Mouse (Mus musculus): Measurements from ENCODE around the gene Csad.
A peak's percentile ranks its signal among the peaks of the same experiment; 100 is the strongest.
"Not testable (repeated sequence)": the region's sequence is repeated elsewhere in the genome, so short reads cannot be mapped to it uniquely, and the experiment has no call there.

Gene Csad

DNA sequence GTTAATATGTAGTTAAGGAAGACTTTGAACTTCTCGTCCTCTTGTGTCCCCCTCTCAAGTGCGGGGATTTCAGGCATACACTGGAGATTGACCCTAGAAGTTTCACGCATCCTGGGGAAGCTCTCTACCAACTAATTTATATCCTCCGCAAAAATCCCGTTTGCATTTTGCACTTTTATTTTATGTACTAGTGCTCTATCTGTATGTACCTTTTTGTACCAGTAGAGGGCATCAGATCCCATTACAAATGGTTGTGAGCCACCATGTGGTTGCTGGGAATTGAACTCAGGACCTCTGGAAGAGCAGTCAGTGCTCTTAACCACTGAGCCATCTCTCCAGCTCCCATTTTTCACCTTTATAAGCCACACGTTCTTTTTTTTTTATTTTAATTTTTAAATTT lies 49.5 kb downstream of the Csad start:
- DNase-seq: not testable (repeated sequence)

DNA sequence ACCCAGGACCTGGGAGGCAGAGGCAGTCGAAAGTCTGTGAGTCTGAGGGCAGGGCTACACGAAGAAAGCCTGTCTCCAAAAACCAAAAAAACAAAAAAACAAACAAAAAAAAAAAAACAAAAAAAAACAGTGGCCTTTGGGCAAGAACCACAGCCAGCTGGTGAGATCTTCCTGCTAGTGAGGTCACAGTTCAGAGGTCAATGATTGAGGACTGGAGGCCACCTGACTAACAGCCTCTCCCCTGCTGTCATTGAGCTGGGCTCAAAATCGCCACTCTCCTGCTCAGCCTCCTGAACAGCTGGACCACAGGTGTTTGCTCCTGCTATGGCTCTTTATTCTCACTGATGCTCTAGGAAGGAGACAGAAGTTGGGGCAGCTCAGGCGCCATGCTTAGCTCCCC lies 51.9 kb downstream of the Csad start:
- DNase-seq: peak; percentile 59

DNA sequence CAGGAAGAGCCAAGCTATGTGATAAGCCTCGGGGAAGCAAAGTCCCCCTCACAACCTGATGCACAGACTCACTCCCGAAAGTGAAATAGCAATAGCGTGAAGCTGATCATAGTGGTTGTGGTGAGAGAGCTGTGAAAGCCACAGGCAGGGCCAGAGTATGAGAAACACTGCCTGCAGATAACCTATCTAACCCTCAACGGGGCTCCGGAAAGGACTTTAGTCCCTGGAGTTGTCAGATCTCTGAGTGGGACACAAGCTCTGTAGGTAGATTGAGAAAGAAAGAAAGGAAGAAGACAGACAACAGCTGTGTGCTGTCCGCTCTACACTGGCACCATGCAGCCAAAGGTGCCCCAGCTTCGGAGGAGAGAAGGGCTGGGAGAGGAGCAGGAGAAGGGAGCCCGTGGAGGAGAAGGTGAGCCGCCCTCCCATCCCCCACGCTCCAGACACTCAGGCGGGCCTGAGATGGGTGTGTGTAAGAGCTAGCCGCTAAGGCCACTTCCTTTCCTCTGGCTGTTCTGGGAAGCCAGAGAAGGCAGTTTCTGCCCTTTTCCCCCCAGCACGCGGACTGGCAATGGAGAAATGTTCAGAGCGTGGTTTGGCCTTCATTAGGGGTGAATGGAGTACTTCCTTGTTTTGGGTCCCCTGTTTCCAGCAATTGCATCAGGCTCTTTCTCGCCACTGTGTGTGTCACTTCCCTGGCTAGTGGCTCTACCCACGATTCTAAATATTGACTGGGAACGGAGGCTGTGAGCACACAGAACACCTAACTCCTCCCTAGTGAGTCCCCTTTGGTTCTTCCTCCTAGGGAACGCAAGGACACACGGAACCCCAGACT lies 54.0 kb downstream of the Csad start, which contains the start of gene Soat2:
Soat2 (plus strand) TSS at position 226 of the 835 bp plus-strand sequence.
- peak; percentile 42 for DNase-seq

DNA sequence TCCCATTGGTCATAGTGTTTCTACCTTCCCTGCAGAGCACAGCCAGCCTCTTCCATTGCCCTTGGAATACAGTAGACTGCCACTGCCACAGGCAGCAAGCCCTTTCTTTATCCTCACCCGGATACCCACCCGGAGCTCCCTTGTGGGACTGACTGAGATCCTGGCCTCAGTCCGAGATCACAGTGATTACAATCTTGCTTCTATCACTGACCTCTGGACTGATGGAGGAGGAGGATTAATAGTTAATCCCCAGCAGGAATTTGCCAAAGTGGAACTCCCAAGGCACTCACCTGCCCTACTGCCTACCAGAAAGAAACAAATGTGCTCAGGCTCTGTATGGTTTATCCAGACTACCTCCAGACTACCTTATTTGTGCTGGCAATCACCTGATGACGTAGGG lies 55.0 kb downstream of the Csad start:
- no peak for DNase-seq

DNA sequence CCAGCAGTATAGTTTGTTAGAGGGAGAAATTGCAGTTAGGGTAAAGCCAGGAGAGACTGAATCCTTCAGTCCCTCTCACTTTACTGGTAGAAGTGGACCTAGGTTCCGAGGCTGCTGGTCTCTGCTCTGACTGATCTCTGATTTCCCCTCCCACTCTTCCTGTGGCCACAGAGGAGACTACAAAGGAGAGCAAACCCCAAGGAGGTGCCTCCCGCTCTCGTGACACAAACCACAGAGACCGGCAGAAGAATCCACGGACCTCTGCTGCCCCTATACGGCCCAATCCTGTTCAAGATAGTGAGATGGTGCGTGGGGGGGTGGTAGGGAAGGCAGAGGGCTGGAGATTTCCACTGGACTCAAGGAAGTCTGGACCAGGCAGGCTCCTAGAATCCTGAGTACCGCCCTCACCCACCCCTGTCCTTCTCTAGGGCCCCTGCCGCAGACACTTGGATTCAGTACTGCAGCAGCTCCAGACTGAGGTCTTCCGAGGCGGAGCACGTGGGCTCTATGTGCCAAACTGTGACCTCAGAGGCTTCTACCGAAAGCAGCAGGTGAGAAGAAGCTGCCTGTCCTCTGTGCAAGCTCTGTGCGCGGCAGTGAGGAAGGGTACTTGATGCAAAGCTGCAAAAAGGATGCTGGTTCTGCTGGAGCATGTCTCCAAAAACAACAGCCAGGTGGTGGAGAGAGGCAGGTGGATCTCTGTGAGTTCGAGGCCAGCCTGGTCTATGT lies 56.7 kb downstream of the Csad start:
- DNase-seq: no peak

DNA sequence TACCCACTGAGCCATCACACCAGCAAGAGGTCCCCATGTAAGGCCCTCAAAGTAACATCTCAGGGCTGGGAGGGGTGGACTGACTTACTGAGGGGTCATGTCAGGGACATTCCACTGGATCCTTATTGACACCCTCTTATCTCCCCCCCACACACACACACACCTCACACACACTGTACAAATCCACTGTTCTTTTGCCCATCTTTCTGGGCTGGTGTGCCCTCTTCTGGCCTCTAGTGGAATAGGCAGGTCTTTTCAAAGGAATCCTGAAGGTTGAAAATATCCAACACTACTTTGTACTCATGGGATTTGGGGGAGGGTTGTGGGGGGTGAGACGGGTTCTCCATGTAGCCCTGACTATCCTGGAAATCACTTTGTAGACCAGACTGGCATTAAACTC lies 57.6 kb downstream of the Csad start:
- DNase-seq: peak; percentile 51

DNA sequence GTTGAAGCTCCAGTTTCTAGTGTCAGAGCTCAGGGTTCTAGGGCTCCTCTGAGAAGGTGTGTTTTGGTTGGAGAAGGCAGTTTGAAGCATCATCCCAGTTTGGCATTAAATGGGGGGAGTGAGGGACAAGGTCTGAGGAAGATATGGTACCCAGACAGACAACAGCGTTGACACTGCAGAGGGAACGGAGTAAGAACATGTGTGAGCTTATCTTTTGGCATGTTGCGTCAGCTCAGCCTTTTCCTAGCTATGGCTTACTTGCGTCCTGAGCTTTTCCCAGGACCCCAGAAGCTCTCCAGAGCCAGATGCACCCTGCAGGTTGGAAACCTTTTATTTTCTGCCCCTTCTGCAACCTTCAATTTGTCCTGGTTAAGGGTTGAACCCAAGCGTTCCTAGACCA lies 58.4 kb downstream of the Csad start:
- DNase-seq: no peak

DNA sequence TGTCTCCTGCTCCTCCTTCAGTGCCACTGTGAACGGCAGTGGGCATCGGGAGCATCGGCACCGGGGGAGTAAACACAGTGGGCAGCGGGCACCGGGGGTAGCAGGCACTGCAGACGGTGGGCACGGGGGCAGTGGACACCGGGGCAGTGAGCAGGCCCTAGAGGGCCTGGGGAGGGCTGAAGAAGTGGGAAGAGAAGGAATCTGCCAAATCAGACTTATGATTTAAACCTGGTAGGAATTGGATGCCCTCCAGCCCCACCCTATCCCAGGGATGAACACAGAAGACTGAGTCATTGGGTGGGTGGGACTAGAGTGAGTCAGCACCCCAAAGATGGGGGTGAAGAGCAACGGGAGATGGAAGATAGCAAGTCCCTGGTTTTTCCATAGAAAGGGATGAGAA lies 59.2 kb downstream of the Csad start:
- no peak for DNase-seq

DNA sequence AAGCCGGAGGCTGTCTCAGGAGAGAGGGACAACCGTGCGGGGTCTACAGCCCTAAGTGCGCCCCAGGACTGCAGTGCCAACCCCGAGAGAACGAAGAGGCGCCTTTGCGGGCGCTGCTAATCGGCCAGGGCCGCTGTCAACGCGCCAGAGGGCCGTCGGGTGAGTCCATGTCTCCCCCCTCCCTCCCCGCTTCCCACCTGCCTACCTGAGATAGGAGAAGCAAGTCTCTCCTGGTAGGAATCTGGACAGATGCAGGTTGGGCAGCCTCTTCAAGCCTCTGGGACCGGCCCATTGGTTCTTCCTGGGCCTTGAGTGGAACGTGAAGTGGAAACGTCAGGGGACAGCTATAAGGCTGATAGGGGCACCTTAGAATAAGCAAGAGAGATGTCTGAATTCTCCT lies 59.8 kb downstream of the Csad start:
- DNase-seq: no peak

DNA sequence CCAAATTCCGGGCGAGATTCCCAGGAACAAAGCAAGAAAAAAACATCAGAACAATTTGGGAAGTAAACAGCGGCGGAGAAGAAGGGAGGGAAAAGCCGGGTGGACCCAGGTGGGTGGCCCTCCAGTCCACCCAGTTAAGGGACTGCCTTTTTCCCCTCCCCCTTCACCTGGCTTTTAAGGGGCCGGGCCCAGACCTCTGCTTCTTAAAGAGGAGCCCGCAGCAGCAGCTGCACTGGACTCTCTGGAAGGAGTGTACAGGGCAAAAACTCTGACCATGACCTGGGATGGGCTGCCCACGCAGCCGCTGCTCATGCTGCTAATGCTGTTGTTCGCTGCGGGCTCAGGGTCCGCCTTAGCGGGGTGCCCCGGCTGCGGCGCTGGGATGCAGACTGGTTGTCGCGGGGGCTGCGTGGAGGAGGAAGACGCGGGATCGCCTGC lies 60.2 kb downstream of the Csad start, which contains the start of gene Igfbp6:
Igfbp6 (plus strand) TSS at position 89 of the 438 bp plus-strand sequence.
- DNase-seq: no peak

DNA sequence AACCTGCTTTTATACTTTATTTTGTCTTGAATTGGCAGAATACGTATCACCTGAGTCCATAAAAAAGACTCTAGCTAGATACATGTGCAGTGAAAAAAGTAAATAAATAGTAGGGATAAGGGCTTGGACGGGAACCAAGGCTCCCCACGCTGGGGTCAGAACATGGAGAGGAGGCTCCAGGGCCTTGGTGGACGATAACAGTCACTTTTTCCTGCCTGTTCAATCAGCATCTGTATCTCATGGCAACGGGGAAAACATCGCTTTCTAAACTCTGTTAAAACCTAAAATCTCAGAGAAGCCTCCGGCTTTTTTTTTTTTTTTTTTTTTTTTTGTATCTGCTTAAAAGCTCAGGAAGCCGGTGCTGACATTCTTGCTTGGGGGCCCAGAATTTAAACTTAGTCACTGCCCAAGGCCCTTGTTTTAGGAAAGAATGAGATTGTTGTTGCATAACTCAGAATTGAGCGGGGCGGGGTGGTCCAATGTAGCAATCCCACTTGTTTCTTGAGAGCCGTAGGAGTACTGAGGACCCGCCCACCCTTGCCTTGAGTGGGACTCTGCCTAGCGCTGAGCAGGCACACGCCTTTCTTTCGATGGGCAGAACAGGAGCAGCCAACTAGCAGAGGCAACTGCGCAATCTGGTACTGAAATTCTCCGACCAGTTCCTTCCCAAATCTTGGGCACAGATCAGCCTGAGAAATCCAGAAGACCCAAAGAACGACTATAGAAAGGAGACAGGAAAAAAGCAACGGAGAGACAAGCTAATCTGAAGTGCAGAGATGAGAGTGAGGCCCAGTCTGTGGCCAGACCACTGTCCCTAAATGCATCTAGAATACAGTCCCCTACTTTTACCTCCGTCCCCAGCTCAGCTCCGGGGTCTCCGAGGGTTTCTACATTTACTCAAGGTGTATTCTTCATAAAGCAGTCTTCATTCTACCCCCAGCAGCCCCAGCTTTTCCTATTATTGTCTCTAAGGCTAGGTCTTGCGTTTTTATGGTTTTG lies 61.3 kb downstream of the Csad start:
- no peak for DNase-seq

DNA sequence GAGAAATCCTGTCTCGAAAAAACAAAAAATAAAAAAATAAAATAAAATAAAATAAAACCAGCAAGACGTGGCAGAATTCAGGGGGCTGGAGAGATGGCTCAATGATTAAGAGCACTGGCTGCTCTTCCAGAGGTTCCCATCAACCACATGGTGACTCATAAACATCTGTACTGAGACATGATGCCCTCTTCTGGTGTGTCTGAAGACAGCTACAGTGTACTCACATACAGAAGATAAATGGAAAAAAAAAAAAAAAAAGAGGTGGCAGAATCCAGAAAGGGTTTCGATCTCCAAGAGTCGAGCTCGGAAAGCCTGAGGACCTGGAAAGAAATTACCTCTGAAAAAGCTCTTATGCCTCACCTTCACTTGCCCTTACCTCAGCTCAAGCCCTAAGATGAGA lies 63.4 kb downstream of the Csad start:
- DNase-seq: no peak

DNA sequence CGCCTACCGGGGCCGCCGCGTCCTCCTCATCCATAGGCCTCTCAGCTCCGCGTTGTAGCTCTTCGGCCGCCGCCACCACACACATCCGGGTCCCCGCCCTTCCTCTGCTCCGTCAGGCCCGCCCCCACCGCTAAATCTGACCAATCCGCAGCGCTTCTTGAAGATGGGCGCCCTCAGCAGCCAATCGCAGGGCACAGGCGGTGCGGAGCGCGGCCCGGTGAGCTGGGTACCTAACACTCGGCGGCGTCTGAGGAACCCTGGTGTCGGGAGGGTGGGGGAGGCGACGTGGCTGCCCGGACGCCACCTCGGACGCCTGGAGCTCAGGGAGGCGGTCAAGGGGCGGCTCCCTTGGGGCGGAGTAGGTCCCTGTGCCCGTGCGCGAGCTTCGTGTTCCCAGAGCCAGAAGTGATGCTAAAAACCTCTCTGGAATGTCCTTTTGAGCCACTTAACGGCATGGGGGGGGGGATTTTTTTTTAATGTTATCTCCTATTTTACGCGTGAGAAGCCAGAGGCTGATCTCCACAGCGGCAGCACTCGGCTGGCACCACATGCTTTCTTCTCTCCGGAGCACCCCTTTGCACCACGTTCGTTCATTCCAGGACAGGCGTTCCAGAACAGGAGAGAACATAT lies 68.3 kb downstream of the Csad start, which contains the start of gene Spryd3:
Spryd3 (minus strand) TSS at position 106 of the 630 bp plus-strand sequence.
- peak; percentile 97 for DNase-seq

DNA sequence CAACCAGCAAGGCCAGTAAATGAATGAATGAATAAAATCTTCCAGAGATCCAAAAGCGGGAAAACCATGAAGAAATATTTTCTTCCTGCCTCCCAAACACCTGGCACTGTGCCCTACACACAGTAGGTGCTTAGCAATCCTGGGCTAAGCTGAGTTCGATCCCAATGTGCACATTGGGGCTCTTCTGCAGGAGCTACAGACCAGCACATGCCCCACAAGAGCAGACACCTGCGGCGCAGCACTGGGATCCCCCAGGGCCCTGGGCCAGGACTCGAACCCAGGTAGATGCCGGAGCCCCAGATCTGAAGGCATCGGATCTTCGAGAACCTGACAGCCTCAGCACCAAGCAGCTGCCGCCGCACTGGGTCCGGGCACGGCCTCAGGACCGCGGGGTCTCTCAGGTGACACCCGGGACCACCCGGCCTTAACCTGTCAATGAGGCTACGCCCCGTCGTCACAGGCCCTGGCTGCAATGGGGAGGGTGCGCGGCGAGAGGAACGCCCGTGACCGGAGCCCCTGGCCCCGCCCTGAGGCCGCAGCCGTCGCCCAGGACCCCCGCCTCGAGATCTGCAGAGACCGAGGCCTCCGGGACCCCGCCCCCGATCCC lies 68.9 kb downstream of the Csad start:
- DNase-seq: no peak

DNA sequence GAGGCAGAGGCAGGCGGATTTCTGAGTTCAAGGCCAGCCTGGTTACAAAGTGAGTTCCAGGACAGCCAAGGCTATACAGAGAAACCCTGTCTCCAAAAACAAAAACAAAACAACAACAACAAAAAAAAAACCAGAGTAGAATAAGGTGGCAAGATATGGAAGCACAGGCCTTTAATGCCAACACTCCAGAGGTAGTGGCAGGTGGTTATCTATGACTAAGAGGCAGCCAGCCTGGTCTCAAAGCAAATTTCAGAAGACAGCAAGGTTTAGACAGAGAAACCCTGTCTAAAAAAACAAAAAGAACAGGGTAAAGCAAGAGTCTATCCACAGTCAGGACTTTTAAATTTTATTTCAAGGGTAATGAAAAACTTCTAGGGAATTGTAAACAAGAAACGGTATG lies 69.8 kb downstream of the Csad start:
- DNase-seq: no peak

DNA sequence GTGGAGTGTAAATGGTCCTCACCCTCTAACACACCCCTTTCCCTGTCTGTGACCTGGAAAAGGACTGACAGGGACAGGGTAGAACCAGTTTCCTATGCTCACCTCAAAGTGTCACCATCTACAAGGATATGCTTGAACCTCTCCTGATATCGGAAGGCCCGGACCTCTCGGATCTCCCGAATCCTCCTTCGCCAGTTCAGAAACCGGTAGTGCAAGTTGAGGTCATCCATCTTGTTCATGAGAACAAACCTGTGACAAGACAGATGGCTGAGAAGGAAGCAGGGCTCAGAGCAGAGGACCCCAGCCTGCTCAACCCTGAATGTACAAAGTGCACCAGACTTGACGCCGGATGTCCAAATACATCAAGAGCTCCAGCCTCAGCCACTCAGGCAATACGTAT lies 71.2 kb downstream of the Csad start:
- DNase-seq: no peak
